Mouse (Mus musculus) mouse embryonic stem cell (cell line): ENCODE data around the gene Exo5.

Source experiments
- in situ Hi-C, 2 experiments: fragments of 300-500 bp; cut with MboI; formaldehyde crosslinking; loops; 1 replicate in 1 of 2; 3 replicates in 1 of 2; pipeline ENCODE4 v1.14.3; 2019 to 2020; ENCODE audit warnings: low sequenced_read_pairs in 2 of 2, low pct_unique_long_range_greater_than_20kb in 1 of 2, mixed read lengths in 1 of 2; ENCODE audit not compliant: unreplicated experiment in 1 of 2

Gene Exo5

DNA sequence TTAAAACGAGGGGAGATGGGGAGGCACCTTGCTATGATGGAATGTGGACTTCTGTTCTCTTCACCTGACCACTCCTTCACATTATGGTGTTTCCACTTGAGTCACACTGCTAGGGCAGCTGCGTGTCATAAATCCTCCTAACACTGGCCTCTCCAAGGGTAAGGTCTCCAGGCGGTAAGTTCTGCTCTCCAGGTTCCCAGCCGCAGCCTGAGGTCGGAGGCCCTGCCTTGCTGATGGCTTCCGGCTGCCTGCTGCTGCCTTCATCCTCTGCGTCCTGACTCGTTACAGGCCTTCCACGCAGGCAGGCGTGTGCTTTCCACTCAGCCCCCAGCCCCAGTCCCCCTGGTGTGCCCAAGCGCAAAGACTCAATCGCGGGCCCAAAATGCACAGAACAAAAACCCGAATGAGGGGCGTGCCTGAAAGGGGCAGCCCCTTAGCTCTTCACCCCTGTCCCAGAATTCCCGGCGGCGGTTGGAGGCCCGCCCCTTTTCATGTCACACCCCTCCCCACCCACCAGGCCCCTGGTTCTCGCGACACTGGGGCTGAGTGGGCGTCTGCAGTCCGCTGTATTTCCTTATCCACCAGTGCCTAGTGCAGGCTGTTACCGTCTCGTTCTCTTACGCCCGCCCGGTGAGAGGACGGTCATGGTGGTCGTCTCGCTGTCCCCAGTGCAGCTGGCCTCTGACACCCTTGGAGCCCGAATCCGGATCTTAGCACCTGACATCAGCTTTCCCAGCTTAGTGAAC is at the start of gene Exo5:
Exo5 (minus strand) TSS at position 464 of the 746 bp plus-strand sequence.
- in situ Hi-C loops, result loop anchor here (25.0 kb wide), 1 partner anchor 237 kb away; no protein-coding TSS in a partner anchor

DNA sequence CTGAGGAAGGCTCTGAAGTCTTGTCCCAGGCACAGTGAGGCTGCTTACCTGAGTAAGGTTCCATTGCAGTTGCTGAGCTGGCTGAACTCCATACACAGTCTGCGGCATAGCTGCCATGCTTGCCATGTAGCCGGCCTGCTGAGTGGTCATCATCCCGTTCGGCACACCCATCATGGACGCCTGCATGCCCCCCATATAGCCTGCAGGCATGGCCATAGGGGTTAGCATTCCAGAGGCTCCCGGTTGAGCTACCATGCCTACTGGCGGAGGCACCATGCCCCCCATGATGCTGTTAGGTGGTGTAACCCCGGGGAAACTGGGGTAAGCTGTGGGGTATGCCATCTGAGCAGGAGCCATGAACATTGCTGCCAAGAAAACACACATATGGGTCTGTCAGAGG is 47.0 kb upstream of the Exo5 start:
- in situ Hi-C loops, result no loop called here

DNA sequence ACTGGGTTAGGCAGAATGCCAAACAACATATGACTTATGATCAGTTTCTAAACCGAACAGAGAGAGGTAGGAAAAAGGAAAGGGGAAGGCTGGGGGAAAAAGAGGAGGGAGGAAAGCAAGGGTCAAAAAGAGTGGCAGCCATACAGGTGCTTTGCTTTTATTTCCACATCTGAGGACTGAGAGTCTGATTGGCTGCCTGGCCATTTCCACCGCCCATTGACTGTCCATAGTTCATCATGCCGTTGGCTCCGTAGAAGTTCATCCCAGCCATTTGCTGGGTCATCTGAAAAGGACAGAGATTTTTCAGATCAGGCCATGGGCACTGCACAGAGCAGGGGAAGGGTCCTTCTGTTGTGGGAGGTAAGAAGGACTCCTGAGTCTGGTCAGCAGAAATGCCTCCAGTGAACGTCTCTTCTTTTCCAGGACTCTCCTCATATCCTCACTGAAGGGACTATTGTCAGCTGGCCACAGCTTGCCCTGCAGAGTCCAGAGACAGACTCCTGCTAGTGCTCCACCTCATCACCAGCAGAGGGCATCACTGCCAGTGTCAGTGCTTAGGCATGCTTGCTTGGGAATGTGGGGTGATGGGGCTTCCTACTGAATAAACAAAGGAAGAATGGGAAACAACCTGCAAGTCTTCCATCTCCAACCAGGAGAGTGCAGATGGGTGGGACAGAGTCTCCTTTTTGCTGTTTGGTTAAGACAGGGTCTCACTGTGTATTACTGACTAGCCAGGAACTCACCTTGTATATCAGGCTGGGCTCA is 44.7 kb upstream of the Exo5 start:
- in situ Hi-C loops, result no loop called here

DNA sequence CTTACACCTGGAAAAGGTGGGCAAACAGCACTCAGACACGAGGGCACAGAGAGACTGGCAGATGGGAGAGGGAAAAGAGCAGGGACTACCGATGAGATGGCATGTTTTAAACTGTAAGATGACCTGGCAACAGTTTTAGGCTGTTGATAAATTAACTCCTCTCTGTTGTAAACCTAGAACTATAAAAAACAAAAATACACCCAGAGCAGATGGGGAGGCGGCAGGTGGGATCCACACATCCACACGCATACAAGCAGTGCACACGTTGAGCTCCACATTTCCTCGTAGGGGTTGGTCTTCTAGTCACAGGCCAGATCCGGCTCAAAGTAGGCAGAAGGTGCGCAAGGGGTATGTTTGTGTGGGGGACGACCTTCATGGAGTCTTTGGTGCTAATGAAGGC is 43.7 kb upstream of the Exo5 start:
- in situ Hi-C loops, result no loop called here

DNA sequence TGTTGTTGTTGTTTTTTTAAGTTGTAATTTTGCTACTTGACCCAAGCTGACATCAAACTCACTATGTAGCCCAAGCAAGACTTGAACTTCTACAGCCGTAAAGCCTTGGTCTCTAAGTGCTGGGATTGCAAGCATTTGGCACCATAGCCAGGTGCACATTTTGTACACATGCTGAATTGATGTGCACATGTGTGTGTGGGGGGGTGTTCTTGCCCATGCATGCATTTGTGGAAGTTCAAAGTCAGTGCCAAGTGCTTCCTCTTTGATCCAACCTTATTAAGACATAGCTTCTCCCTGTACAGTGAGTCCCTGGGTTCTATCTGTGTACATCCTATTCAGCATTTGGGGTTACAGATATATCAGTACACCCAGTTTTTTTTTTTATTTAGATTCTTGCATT is 30.8 kb upstream of the Exo5 start:
- in situ Hi-C loops, result no loop called here

DNA sequence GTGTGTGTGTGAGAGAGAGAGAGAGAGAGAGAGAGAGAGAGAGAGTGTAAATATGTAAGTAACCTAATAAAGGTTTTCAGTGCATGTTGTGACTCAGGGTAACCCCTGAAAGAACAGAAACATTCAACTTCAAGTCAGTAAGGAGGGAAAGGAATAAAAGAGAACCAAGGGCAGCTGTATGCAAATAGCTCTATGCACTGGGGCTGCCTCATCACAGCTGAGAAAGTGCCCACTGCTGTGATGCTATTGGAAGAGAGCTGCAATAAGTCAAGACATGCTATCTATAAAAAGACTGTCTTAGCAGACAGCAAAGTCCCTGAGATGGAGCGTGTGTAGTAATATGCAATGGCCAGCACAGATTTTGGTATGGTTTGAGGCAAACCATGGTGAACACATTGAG is 28.9 kb upstream of the Exo5 start:
- in situ Hi-C loops, result no loop called here

DNA sequence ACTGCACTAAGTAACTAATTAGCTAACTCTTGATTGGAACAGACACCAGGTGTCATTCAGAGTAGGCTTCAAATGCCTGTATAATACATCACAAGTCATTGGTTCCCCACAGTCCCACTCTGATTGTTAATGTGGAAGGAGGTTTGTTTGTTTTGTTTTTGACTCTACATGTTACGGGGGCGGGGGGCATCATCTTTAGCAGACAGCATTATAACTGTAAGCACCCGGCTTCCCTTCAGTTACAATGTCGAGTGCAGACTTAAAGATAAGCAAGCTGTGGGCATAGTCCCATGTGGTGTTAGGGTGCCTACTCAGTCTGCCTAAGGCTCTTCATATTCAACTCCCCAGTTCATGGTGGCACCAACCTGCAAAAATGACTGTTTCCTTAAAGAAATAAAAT is 28.2 kb upstream of the Exo5 start:
- in situ Hi-C loops, result no loop called here

DNA sequence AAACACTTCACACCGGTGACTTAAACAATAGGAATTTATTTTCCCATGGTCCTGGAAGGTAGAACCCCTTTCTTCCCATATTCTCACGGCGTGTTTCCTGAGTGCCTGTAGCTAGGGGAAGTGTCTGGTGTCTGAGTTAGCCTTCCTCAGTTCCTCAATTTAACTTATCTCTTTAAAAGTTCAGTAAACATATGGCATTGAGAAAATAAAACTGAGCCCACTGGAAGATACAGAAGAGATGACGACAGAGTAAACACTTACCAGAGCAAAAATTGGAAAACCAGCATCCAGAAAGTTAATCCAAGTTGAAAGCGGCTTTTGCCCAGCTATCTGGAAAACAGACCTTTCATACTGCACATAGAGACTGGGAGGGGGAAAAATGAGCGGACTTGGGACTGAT is 27.3 kb upstream of the Exo5 start:
- in situ Hi-C loops, result no loop called here

DNA sequence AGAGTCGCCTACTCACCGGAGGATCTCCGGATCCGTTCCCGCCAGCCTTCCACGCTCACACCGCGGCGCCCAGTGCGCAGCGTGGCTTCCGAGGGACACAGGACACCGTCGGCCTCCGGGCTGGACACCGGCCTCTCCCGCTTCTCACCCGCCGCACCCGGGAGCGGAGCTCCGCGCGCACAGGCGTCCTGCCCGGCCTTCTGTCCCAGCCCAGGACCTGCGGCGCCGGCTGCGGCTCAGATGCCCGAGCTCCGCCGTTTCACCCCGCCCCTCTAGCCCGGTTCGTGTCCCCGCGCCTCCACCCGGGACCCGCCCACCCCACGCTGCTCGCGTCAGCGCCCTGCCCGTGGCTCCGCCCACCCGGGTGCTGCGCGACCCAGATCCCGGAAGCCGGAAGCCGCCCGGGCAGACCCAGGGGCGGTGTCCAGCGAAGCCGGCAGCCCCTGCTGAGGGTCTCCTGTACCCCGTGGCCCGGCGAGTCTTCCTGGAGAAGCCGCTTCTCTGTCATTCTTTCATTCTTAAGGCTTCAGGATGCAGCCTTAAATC is 26.7 kb upstream of the Exo5 start, which contains the start of gene Zfp69:
Zfp69 (minus strand) TSS at position 272 of the 546 bp plus-strand sequence.
- in situ Hi-C loops, result no loop called here

DNA sequence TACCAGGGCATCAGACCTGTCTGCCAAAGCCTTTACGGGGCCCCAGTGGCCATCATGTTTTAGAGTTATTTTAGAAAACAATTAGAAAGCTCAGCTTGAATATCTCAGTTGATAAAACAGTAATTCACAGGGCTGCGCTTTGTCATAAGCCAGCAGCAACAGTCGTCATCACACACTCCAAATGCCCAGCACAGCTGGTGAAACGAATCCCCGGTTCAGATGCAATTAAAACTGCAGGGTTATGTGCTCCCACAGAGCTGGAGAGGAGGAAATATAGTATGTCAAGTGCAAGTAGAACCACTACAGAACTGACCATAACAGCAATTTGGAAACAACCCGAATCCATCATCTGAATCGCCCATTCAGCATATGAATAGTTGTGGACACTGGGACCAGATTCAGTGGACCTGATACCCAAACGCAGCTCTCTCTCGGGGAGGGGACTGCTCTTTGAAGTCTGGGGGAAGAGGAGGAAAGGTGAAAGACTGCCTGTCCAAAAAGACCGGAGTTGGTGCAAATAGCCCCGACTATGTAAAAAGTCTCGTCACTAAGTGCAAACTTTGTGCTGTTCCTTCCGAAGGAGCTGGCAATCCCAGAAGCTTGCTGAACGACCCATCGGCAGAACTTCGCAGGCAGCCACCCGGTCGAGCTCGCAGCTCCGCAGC is 26.1 kb upstream of the Exo5 start:
- in situ Hi-C loops, result no loop called here

DNA sequence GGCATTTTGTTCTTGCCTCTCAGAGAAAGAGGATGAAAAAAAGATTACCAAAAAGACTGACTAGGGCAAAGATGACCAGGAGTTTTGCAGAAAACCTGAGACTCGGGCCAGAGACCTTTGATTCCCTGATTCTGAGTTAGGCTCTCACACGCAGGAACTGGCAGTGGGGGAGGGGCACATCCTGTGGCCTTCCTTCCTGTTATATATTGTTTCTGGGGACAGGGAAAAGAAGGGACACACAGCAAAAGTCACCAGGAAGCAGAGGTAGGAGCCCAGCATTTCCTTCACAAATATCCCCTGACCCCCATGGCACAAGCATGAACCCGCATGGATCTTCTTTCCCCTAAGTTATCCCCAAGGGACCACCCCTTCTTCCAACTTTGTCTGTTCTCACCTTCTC is 24.1 kb upstream of the Exo5 start:
- in situ Hi-C loops, result no loop called here

DNA sequence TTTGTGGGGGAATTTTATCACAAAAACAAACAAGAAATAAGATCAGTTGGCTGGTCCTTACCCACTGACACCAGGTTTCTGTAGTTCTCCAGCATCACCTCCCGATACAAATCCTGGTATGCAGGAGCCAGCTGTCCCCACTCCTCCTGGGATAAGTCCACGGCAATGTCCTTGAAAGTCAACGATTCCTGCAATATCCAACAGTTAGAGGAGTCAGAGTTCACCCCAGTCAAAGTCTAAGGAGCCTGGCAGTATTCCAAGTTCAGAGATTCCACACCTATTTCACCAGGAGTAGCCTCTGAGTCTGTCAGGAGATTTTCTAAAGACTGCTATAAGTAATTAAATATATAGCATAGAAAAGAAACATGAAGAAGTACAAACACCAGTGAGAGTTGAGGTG is 10.2 kb upstream of the Exo5 start:
- in situ Hi-C loops, result no loop called here

DNA sequence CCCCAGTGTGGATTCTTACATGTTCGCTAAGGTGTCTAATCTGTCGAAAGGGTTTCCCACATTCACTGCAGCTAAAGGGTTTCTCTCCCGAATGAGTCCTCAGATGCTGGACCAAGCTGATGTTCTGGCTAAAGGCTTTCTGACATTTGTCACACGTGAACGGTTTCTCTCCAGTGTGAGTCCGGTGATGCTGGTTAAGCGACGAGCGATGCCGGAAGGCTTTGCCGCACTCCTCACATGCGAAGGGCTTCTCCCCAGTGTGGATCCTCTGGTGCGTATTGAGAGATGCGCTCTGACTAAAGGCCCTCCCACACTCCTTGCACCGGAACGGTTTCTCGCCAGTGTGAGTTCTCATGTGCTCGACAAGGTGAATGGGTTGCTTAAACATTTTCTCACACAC is 5.9 kb upstream of the Exo5 start:
- in situ Hi-C loops, result no loop called here

DNA sequence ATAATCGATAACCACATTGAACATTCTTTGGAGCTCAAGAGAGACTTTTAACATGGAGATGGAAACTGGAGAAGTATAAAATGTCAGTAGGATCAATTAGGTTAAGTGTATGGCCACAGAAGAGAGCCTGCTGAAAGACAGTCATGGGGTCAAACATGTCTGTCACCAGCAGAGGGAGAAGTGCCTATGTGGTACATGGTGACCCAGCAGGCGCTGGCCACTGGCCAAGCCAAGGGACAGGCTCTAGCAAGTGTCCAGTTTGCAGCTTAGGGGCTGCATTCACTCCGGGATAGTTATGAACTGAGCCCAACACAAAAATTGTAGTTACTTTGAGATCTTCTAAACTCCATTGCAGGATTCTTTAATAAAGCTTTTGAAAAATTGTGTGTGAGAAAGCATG is 3.9 kb upstream of the Exo5 start:
- in situ Hi-C loops, result no loop called here

DNA sequence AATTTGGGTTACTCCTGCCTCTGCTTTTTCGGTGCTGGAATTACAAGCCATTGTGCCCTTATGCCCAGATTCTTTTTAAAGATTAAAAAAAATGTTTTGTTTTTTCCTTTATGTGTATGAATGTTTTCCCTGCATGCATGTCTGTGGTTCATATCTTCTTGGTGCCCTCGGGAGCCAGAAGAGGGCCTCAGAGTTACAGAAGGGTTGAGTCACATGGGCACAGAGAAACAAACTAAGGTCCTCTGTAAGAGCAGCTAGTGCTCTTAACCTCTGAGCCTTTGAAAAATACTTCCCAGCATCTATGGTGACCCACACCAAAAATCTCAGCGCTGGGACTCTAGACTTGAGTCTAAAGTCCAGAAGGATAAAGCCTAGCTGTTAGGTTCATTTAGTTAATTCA is 569 bp upstream of the Exo5 start:
- in situ Hi-C loops, result no loop called here

DNA sequence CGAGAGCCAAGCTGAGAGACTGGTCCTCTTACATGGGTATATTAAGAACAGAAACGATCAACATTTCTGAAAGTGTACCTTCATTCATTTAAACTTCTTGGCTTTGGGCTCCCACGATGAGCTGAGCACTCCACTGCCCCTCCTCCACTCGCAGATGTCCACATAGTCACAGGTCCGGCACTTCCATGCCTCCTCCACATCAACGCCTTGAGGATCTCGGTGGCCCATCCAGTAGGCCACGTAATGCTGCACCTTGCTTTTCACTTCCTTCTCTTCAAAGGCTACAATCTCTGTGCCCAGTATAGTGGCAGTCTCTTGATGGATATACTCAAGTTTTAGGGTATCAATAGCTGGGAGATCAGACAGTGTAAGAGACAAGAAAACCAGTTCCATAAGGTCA is 3.4 kb downstream of the Exo5 start:
- in situ Hi-C loops, result loop anchor here (25.0 kb wide), 1 partner anchor 234 kb away; no protein-coding TSS in a partner anchor

DNA sequence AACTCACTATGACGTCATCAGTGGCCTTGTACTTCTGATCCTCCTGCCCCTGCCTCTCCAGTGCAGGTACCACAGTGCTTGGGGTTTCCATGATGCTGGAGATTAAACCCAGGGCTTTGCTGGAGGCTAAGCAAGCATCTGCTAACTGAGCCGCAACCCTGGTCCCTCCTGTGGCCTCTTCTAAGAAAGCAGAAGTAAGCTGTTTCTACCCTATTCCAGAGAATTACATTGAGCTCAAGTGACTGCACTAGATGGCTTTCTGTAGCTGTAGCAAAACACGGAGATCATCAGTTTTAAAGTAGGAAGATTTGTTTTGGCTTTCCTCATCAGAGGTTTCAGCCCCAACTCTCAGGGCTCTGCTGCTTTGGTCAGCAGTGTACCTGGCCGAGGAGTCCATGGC is 10.3 kb downstream of the Exo5 start:
- in situ Hi-C loops, result loop anchor here (10.0 to 25.0 kb wide), 2 partner anchors 227 to 320 kb away; no protein-coding TSS in a partner anchor

DNA sequence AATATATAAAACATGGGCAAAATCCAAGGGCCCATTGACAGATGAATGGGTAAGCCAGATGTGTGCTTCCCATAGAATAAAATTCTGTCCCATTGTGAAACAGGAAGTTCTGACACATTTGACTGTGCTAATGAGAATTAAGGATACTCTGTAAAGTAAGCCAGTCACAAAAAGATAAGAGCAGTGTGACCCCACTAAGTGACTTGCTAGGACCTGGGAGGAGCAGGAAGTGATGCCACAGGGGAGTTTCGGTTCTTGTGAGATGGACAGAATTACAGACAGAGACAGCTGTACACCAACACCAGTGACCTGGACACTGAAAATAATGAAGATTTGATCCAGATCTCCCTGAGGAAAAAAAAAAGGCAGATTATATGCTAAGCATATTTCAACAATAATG is 11.0 kb downstream of the Exo5 start:
- in situ Hi-C loops, result loop anchor here (10.0 to 25.0 kb wide), 2 partner anchors 227 to 319 kb away; no protein-coding TSS in a partner anchor

DNA sequence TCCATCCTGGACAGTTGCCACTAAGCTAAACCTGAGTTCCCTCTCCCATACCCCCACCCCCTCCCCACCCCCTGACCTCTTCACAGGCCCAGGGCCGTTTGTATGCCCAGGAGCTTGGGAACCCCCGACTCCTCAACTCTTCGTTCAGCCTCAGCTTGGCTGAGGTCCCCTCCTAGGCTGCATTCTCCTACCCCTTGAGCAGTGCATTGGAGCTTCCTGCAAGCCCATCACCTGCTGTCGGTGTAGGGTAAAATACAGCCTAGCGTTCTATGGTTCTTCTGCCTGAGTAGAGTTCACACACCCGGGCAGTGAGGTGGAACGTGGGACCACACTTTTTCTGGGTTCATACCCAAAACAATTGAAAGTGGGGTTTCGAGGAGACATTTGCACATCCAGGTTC is 11.4 kb downstream of the Exo5 start:
- in situ Hi-C loops, result loop anchor here (10.0 to 25.0 kb wide), 2 partner anchors 226 to 319 kb away; no protein-coding TSS in a partner anchor
